In the genomic region with DNA sequence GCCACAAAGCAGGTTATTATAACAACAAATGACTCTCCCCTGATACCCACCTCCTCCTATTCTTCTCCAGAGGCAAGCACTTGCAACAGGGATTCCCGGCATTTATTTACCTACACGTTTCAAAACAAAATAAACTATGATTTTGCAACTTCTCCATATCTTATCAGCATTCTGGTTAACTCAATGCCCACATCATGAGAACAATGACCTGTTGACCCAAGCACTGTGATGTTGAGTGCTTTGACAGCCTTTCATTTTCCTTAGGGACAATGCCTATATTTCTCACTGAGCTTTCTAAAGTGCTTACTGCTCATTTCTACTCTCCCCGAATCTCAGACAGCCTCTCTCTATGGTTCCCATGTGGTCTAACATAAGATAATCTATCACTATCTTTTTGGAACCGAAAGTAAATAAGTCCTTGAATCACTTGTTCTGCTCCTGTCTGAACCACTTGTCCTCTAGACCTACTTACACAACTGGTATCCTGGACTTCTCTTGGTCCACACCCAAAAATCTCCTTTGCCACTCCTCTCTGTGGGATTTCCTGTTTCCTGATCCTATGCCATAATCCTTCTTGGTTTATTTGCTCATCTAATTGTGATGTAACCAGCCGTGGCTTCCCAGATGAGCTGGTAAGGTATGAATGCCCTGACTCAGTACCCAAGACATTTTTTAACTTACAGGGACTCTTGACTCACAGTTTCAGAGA, we compare ENCODE assay signal across 28 mouse cellular contexts. TPM values are rescaled to one million over a fixed set of nuclear protein-coding genes. Genes with fewer than 3 reads are reported as not detected.
DNase-seq lines count a peak whose midpoint lies in the region; TF ChIP-seq lines count a peak whose summit lies in the region.
"Had no signal": no experiment of that assay in that cellular context is flagged by ENCODE, and none has a peak within 500 bp of the region (broad histone marks: within the 10 kb centered on the region; RNA-seq: fewer than 3 reads in every experiment).

No protein-coding gene starts in this region.

- no peak overlapping the region for H3ac ChIP-seq in C2C12 (ENCODE audit: control insufficient read depth, insufficient read length, low read depth)

- H3K4me1 ChIP-seq in testis, adult 2 months (ENCODE audit: control insufficient read depth, insufficient read depth, low read length) = no peaks in the 10 kb centered on the region
- H3K4me1 ChIP-seq: hindbrain, embryonic 12.5 days; hindbrain, embryonic 15.5 days had no signal

- TF ChIP-seq POLR2A in testis, adult 2 months (IDR thresholded peaks at IDR 0.05; ENCODE audit: control insufficient read depth, low read depth, low read length) = no peak

- H3K36me3 ChIP-seq in testis, adult 2 months (ENCODE audit: control insufficient read depth, insufficient read depth, low read length) = no peaks in the 10 kb centered on the region
- H3K36me3 ChIP-seq in C2C12 (ENCODE audit: control insufficient read depth, insufficient read depth) = no peaks in the 10 kb centered on the region
- H3K36me3 ChIP-seq: hindbrain, embryonic 12.5 days; hindbrain, embryonic 15.5 days had no signal

- H3K79me2 ChIP-seq in C2C12 (ENCODE audit: control insufficient read depth, insufficient read depth) = no peaks in the 10 kb centered on the region

- no peaks in the 10 kb centered on the region for H3K79me3 ChIP-seq in C2C12 (ENCODE audit: low read depth)

- TF ChIP-seq CTCF in testis, adult 2 months (IDR thresholded peaks at IDR 0.05; ENCODE audit: control insufficient read depth, insufficient read depth, insufficient replicate concordance, low read depth, low read length) = no peak
- TF ChIP-seq CTCF in C2C12 (IDR thresholded peaks at IDR 0.05; ENCODE audit: control insufficient read depth, insufficient read depth, insufficient read length) = no peak

- H3K27ac ChIP-seq in testis, adult 2 months (ENCODE audit: control insufficient read depth, insufficient read depth, low read depth, low read length) = no peak overlapping the region
- H3K27ac ChIP-seq: hindbrain, embryonic 12.5 days; hindbrain, embryonic 15.5 days had no signal

- H3K4me3 ChIP-seq in testis, adult 2 months (ENCODE audit: control insufficient read depth, low read depth, low read length) = peak overlapping the region; percentile 78; the same call in 1 of the 2 replicates
- H3K4me3 ChIP-seq in C2C12 (ENCODE audit: insufficient read depth, poor library complexity, severe bottlenecking) = no peak overlapping the region
- H3K4me3 ChIP-seq: hindbrain, embryonic 12.5 days; hindbrain, embryonic 15.5 days had no signal

- no peaks in the 10 kb centered on the region for H3K27me3 ChIP-seq in testis, adult 2 months (ENCODE audit: control insufficient read depth, insufficient read depth, low read length)
- H3K27me3 ChIP-seq in C2C12 (ENCODE audit: control insufficient read depth, insufficient read depth, insufficient read length) = no peaks in the 10 kb centered on the region
- H3K27me3 ChIP-seq: hindbrain, embryonic 12.5 days; hindbrain, embryonic 15.5 days had no signal

- DNase-seq in testis, postnatal 14 days (ENCODE audit: low spot score) = no peak
- peak; percentile 33 for DNase-seq in gonadal fat pad, adult 2 months (ENCODE audit: low read depth)
- no peak for DNase-seq in right cerebral cortex, postnatal 10 days (ENCODE audit: low spot score in 2 of 2)
- no peak for DNase-seq in neural tube, embryonic 10.5 days (ENCODE audit: extremely low spot score, low spot score)
- DNase-seq: adrenal gland, adult 8-10 months; adrenal gland, postnatal 25 days; B cell, adult 2 months; cerebellum, adult 11-12 months; cerebellum, adult 8-10 months; cerebellum, postnatal 10 days; cerebellum, postnatal 36 days; forebrain, postnatal 0 days; gastrocnemius, postnatal 36 days had no signal

TF ChIP-seq in C2C12, 6 proteins besides CTCF, POLR2A, EP300 and RAD21:
- TF ChIP-seq USF1 (IDR thresholded peaks at IDR 0.05; ENCODE audit: low read depth) (no peak), CEBPB (IDR thresholded peaks at IDR 0.05; ENCODE audit: low read depth) (peak; percentile 66), FOSL1 (IDR thresholded peaks at IDR 0.05; ENCODE audit: insufficient read depth, low read length, poor library complexity, severe bottlenecking) (peak; percentile 52)
TF ChIP-seq in C2C12: peak in this region for 2.

RNA-seq across cellular contexts. Expression of a gene that starts 14.3 kb away (rescaled TPM):
- 34.1 and 37.6 TPM in 2 replicates for polyA plus RNA-seq in testis, adult 2 months (2012; rRNA removed)
- 0.16 TPM for polyA plus RNA-seq in C2C12 (2012; fragmentation: generic; extraction: Trizol)
- 0.18 and 0.34 TPM in 2 replicates for polyA plus RNA-seq in gonadal fat pad, adult 2 months (2012; rRNA removed)
- polyA plus RNA-seq: CD4-positive, CD25-positive, alpha-beta regulatory T cell, adult 4 months; embryonic facial prominence, embryonic 11.5 days; forebrain, embryonic 11.5 days; heart, postnatal 0 days had no signal

RNA-seq across cellular contexts. Expression of a gene that starts 20.1 kb away (rescaled TPM):
- 1.4 and 2.3 TPM in 2 replicates for polyA plus RNA-seq in testis, adult 2 months (2012; rRNA removed)
- polyA plus RNA-seq in C2C12 (2012; fragmentation: generic; extraction: Trizol) = 1.2 TPM
- polyA plus RNA-seq in gonadal fat pad, adult 2 months (2012; rRNA removed) = 15.5 and 21.2 TPM in 2 replicates

RNA-seq across cellular contexts. Expression of a gene that starts 32.9 kb away (rescaled TPM):
- 108 and 112 TPM in 2 replicates for polyA plus RNA-seq in testis, adult 2 months (2012; rRNA removed)
- polyA plus RNA-seq in C2C12 (2012; fragmentation: generic; extraction: Trizol) = not detected
- polyA plus RNA-seq in gonadal fat pad, adult 2 months (2012; rRNA removed) = 0.20 and 0.39 TPM in 2 replicates
- polyA plus RNA-seq: brain, embryonic 14.5 days; cortical plate, adult 2 months; embryonic facial prominence, embryonic 11.5 days; embryonic facial prominence, embryonic 14.5 days; forebrain, embryonic 11.5 days; forebrain, embryonic 14.5 days; forebrain, postnatal 0 days; heart, embryonic 11.5 days; heart, embryonic 14.5 days; heart, postnatal 0 days; hindbrain, embryonic 12.5 days; hindbrain, embryonic 15.5 days; intestine, embryonic 14.5 days had no signal

Comparison
In these comparisons a context has a peak if more than half of its experiments do, and no peak if none do; other contexts are left out.
1. RNA of a gene that starts 14.3 kb away (polyA plus RNA-seq): 34.1 to 37.6 TPM in testis, adult 2 months; 0.18 to 0.34 TPM in gonadal fat pad, adult 2 months and 0.16 TPM in C2C12 (single experiment); every median in the first group is over 10 times any median in the second.
2. RNA of a gene that starts 32.9 kb away (polyA plus RNA-seq): 108 to 112 TPM in testis, adult 2 months; 0.20 to 0.39 TPM in gonadal fat pad, adult 2 months and not detected in C2C12 (single experiment); every median in the first group is over 10 times any median in the second.